Mouse (Mus musculus) testis, adult 2 months (tissue): ENCODE measurements at regions not wholly inside any gene's neighbourhood (a gene's known extent, or its start where the extent isn't known, plus 50 kb on each side); places are given as distances from the start of the nearest gene placed in this dataset.

Experiments used
- H3K27ac ChIP-seq: fragments of 200-500 bp; 2 replicates; pipeline ENCODE4 v1.5.1; 2012; ENCODE audit warnings: low read depth, low read length; ENCODE audit not compliant: control insufficient read depth, insufficient read depth
- H3K27me3 ChIP-seq: fragments of 200-500 bp; 2 replicates; pipeline ENCODE4 v1.6.1; 2012; ENCODE audit warnings: mild to moderate bottlenecking, low read length, moderate library complexity; ENCODE audit not compliant: control insufficient read depth, insufficient read depth
- H3K36me3 ChIP-seq: fragments of 200-500 bp; 2 replicates; pipeline ENCODE4 v1.6.1; 2012; ENCODE audit warnings: mild to moderate bottlenecking, low read length; ENCODE audit not compliant: control insufficient read depth, insufficient read depth
- H3K4me1 ChIP-seq: fragments of 200-500 bp; 2 replicates; pipeline ENCODE4 v1.6.1; 2012; ENCODE audit warnings: low read length; ENCODE audit not compliant: control insufficient read depth, insufficient read depth
- H3K4me3 ChIP-seq: fragments of 200-500 bp; 2 replicates; pipeline ENCODE4 v1.5.1; 2012; ENCODE audit warnings: low read depth, mild to moderate bottlenecking, low read length, moderate library complexity, mixed read lengths; ENCODE audit not compliant: control insufficient read depth
- CTCF ChIP-seq: fragments of 200-500 bp; IDR thresholded peaks from 2 replicates; pipeline ENCODE4 v1.5.1; 2012; ENCODE audit warnings: low read depth, mild to moderate bottlenecking, inconsistent platforms, low read length, moderate library complexity; ENCODE audit not compliant: control insufficient read depth, insufficient read depth, insufficient replicate concordance
- POLR2A ChIP-seq: fragments of 200-500 bp; IDR thresholded peaks from 2 replicates; pipeline ENCODE4 v1.6.1; 2012; ENCODE audit warnings: low read depth, mild to moderate bottlenecking, inconsistent platforms, low read length, moderate library complexity; ENCODE audit not compliant: control insufficient read depth

- Histone ChIP-seq H3K27ac (no peak overlapping the region), H3K4me1 (no peaks in the 10 kb centered on the region), H3K36me3 (no peaks in the 10 kb centered on the region), H3K4me3 (no peak overlapping the region), H3K27me3 (no peaks in the 10 kb centered on the region)
- TF ChIP-seq CTCF (no peak), POLR2A (no peak)
Observed at GRCm38 (mm10) chr4:33577631-33578030, 267.5 kb downstream of the Rngtt start.

DNA sequence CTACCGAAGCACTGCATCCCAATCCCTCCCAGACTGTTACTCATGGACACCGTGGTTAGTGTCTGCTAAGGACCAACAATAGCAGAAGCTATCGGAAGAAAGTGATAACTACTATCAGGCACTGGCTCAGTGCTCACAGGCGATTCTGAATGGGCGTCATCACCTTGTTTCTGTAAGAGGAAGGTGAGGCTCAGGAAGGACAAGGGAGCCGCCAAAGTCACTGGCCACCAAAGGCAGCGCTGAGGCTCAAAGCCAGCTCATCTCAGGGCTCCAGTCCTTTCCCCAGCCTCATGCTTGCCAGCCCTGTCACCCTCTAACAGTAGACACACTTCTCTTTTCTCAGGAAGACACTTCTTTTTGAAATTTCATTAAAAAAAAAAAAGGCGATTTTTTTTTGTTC lies 270.4 kb downstream of the Rngtt start:
- Histone ChIP-seq H3K27me3 (no peaks in the 10 kb centered on the region), H3K36me3 (no peaks in the 10 kb centered on the region), H3K27ac (no peak overlapping the region), H3K4me3 (no peak overlapping the region), H3K4me1 (no peaks in the 10 kb centered on the region)
- no peak for TF ChIP-seq POLR2A
- TF ChIP-seq CTCF: no peak

DNA sequence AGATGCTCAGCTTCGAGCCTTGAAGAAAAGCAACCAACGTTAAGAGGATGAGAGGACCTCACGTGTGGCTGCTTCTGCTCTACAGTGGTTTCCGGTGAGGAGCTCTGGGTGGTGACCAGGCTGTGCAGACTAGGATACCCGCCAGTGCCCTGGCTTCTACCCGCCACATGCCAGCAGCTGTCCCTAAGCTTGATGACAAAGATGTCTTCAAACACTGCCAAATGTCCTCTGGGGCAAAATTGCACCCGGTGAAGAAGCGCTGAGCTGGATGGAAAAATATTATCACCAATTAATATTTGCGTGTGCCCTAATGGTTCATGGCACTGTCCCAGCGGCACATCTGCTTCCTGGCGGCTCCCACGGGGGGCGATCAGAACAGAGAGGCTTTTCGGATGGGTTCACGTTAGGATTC lies 271.1 kb downstream of the Rngtt start:
- Histone ChIP-seq H3K27me3 (no peaks in the 10 kb centered on the region), H3K27ac (no peak overlapping the region), H3K4me3 (no peak overlapping the region), H3K36me3 (no peaks in the 10 kb centered on the region), H3K4me1 (no peaks in the 10 kb centered on the region)
- TF ChIP-seq POLR2A (no peak), CTCF (no peak)

GRCm38 (mm10) chr4:33581766-33582525 lies 271.8 kb downstream of the Rngtt start:
- Histone ChIP-seq H3K36me3 (no peaks in the 10 kb centered on the region), H3K4me1 (no peaks in the 10 kb centered on the region), H3K27ac (no peak overlapping the region), H3K27me3 (no peaks in the 10 kb centered on the region), H3K4me3 (no peak overlapping the region)
- no peak for TF ChIP-seq CTCF

GRCm38 (mm10) chr4:33582986-33583720 lies 273.0 kb downstream of the Rngtt start:
- Histone ChIP-seq H3K36me3 (no peaks in the 10 kb centered on the region), H3K4me1 (peaks cover 6% of the 10 kb centered on the region), H3K4me3 (no peak overlapping the region), H3K27me3 (no peaks in the 10 kb centered on the region), H3K27ac (no peak overlapping the region)
- TF ChIP-seq POLR2A (no peak), CTCF (no peak)

GRCm38 (mm10) chr4:33583979-33584907 lies 274.1 kb downstream of the Rngtt start:
- TF ChIP-seq CTCF (no peak), POLR2A (no peak)
- Histone ChIP-seq H3K4me3 (no peak overlapping the region), H3K4me1 (peaks cover 6% of the 10 kb centered on the region), H3K36me3 (no peaks in the 10 kb centered on the region), H3K27me3 (no peaks in the 10 kb centered on the region), H3K27ac (no peak overlapping the region)

- peaks cover 6% of the 10 kb centered on the region for H3K4me1 ChIP-seq
- no peak overlapping the region for H3K4me3 ChIP-seq
- H3K36me3 ChIP-seq: no peaks in the 10 kb centered on the region
- no peaks in the 10 kb centered on the region for H3K27me3 ChIP-seq
- H3K27ac ChIP-seq: no peak overlapping the region
- TF ChIP-seq POLR2A (no peak), CTCF (no peak)
Observed at GRCm38 (mm10) chr4:33585821-33586220, 275.7 kb downstream of the Rngtt start.

DNA sequence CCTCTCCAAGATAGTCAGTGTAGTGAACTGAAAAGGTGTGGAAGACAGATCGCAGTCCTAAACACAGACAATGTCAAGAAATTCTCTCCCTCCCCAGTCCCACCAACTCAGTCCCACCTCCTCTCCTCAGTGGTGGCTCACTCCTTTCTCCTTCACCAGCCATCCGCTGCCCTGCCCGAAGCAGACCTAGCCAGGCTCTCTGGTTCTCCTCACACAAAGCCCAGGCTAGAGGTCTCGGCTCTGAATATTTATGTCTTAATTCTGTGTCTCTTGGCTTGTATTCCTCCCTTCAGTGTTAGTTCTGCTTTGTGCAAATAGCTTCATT lies 276.1 kb downstream of the Rngtt start:
- peaks cover 6% of the 10 kb centered on the region for H3K4me1 ChIP-seq
- H3K4me3 ChIP-seq: no peak overlapping the region
- H3K27me3 ChIP-seq: no peaks in the 10 kb centered on the region
- TF ChIP-seq CTCF: no peak
- no peak for TF ChIP-seq POLR2A
- H3K36me3 ChIP-seq: no peaks in the 10 kb centered on the region
- H3K27ac ChIP-seq: no peak overlapping the region
